Mouse (Mus musculus): ENCODE measurements around the gene Lrrc61. TPM values are rescaled to one million over a fixed set of nuclear protein-coding genes. Genes with fewer than 3 reads are reported as not detected.

Gene Lrrc61
- polyA plus RNA-seq, 1 experiment from 2014 or later = 7.8 TPM

DNA sequence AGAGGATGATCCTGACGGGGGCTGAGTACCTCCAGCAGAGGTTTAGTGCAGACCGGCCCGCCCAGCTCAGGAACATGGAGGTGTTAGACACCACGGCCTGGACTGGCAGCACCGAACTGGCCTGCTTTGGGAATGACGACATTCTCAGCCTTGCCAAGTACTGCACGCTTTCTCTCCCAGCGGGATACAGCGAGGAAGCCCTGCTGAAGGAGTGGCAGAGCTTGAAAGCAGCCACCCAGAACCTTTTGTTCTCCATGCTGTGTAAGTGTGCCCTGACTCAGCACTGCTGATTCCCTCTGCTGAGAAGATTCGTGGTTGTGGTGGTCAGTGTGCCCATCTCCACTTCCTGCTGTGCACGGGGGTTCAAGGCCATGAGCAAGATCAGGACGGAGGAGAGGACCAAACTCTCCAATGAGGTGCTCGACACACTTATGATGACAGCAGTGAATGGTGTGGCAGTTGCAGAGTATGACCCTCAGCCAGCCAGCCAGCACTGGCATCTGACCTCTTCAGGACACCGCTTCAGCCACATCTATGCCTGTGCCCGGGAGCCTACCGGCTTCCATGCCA is 24.6 kb upstream of the Lrrc61 start:
- TF ChIP-seq CTCF (IDR thresholded peaks at IDR 0.05; ENCODE audit: low read depth) = no peak
- Histone ChIP-seq H3K4me3 (ENCODE audit: low read depth, low read length) (no peak overlapping the region), H3K4me1 (ENCODE audit: insufficient read depth) (0 out of 2 replicates have a peak, but pooled peaks cover 3% of the 10 kb centered on the region), H3K27ac (ENCODE audit: low read depth) (no peak overlapping the region), H3K36me3 (ENCODE audit: insufficient read depth) (peaks cover 9% of the 10 kb centered on the region; the same call in 1 of the 2 replicates), H3K4me2 (no peak overlapping the region), H3K27me3 (ENCODE audit: insufficient read depth, low read length) (no peaks in the 10 kb centered on the region), H3K9ac (no peak overlapping the region), H3K9me3 (ENCODE audit: low read depth, low read length) (no peaks in the 10 kb centered on the region)
- WGBS = 79% methylated on average over 16 of the region's 16 CpGs
- ATAC-seq (ENCODE audit: insufficient read depth) = no peak
- no peak for DNase-seq

GRCm38 (mm10) chr6:48530862-48531261 is 23.7 kb upstream of the Lrrc61 start:
- no peak overlapping the region for H3K9ac ChIP-seq
- 0 out of 2 replicates have a peak, but pooled peaks cover 3% of the 10 kb centered on the region for H3K4me1 ChIP-seq (ENCODE audit: insufficient read depth)
- H3K4me2 ChIP-seq = no peak overlapping the region
- H3K9me3 ChIP-seq (ENCODE audit: low read depth, low read length) = no peaks in the 10 kb centered on the region
- peak; percentile 13; the same call in 1 of the 2 replicates for TF ChIP-seq CTCF (IDR thresholded peaks at IDR 0.05; ENCODE audit: low read depth)
- H3K36me3 ChIP-seq (ENCODE audit: insufficient read depth) = peaks cover 9% of the 10 kb centered on the region; the same call in 1 of the 2 replicates
- ATAC-seq (ENCODE audit: insufficient read depth) (peak; percentile 77), DNase-seq (peak; percentile 80)
- no peaks in the 10 kb centered on the region for H3K27me3 ChIP-seq (ENCODE audit: insufficient read depth, low read length)
- H3K4me3 ChIP-seq (ENCODE audit: low read depth, low read length) = no peak overlapping the region
- H3K27ac ChIP-seq (ENCODE audit: low read depth) = no peak overlapping the region
- WGBS = 28% methylated on average over 2 of the region's 2 CpGs

DNA sequence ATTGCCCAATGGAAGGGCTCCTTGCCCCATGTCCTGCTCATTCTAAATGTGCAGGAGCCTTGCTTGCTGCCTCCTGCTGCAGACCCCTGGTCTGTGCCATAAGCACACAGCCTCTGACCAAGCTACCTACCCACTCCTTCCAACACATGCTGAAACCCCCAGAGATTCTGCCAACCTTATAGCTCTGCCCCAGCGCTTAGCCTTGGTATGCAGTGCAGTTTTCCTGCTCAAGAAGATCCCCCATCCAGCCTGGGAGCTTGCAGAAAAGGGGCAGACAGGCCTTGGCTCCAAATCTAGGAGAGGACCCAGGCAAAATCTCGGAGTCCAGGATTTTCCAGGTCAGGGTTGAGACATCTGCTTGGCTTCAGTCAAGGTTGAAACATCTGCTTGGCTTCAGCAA is 21.1 kb upstream of the Lrrc61 start:
- H3K9me3 ChIP-seq (ENCODE audit: low read depth, low read length) = no peaks in the 10 kb centered on the region
- no peak overlapping the region for H3K9ac ChIP-seq
- 0 out of 2 replicates have a peak, but pooled peaks cover 5% of the 10 kb centered on the region for H3K36me3 ChIP-seq (ENCODE audit: insufficient read depth)
- 65% methylated on average over 2 of the region's 2 CpGs for WGBS
- DNase-seq (no peak), ATAC-seq (ENCODE audit: insufficient read depth) (no peak)
- no peak overlapping the region for H3K4me2 ChIP-seq
- TF ChIP-seq CTCF (IDR thresholded peaks at IDR 0.05; ENCODE audit: low read depth) = no peak
- H3K4me3 ChIP-seq (ENCODE audit: low read depth, low read length) = no peak overlapping the region
- no peaks in the 10 kb centered on the region for H3K27me3 ChIP-seq (ENCODE audit: insufficient read depth, low read length)
- H3K4me1 ChIP-seq (ENCODE audit: insufficient read depth) = peaks cover 3% of the 10 kb centered on the region; the same call in 1 of the 2 replicates
- H3K27ac ChIP-seq (ENCODE audit: low read depth) = no peak overlapping the region

GRCm38 (mm10) chr6:48534913-48535312 is 19.7 kb upstream of the Lrrc61 start:
- DNase-seq (no peak), ATAC-seq (ENCODE audit: insufficient read depth) (no peak)
- WGBS = 75% methylated on average over 8 of the region's 8 CpGs
- H3K4me1 ChIP-seq (ENCODE audit: insufficient read depth) = peaks cover 3% of the 10 kb centered on the region; the same call in 1 of the 2 replicates
- no peak overlapping the region for H3K27ac ChIP-seq (ENCODE audit: low read depth)
- H3K9ac ChIP-seq = no peak overlapping the region
- no peak overlapping the region for H3K4me3 ChIP-seq (ENCODE audit: low read depth, low read length)
- H3K36me3 ChIP-seq (ENCODE audit: insufficient read depth) = 0 out of 2 replicates have a peak, but pooled peaks cover 5% of the 10 kb centered on the region
- TF ChIP-seq CTCF (IDR thresholded peaks at IDR 0.05; ENCODE audit: low read depth) = no peak
- no peaks in the 10 kb centered on the region for H3K9me3 ChIP-seq (ENCODE audit: low read depth, low read length)
- H3K4me2 ChIP-seq = no peak overlapping the region
- H3K27me3 ChIP-seq (ENCODE audit: insufficient read depth, low read length) = no peaks in the 10 kb centered on the region

DNA sequence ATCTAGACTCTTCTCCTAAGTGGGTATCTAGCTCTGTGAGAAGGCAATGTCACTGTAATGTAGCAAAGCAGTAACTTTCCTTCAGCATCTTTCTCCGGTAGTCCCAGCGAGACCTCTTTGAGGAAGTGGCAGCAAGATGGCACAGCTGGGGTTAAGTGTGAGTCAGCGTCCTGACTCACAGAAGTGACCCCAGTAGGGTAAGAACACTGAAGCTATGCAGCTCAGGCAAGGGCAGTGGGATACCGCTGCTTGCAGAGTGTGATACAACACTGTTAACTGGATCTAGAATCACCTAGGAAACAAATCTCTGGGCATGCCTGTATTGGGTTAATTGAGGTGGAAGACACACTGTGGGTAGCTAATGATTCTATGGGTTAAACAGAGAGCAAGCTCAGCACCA is 18.5 kb upstream of the Lrrc61 start:
- Histone ChIP-seq H3K27me3 (ENCODE audit: insufficient read depth, low read length) (no peaks in the 10 kb centered on the region), H3K4me1 (ENCODE audit: insufficient read depth) (no peaks in the 10 kb centered on the region; the same call in 1 of the 2 replicates), H3K27ac (ENCODE audit: low read depth) (no peak overlapping the region), H3K4me3 (ENCODE audit: low read depth, low read length) (no peak overlapping the region), H3K9ac (no peak overlapping the region), H3K9me3 (ENCODE audit: low read depth, low read length) (no peaks in the 10 kb centered on the region), H3K36me3 (ENCODE audit: insufficient read depth) (0 out of 2 replicates have a peak, but pooled peaks cover 5% of the 10 kb centered on the region), H3K4me2 (no peak overlapping the region)
- WGBS = 55% methylated on average over 4 of the region's 4 CpGs
- no peak for ATAC-seq (ENCODE audit: insufficient read depth)
- no peak for DNase-seq
- no peak for TF ChIP-seq CTCF (IDR thresholded peaks at IDR 0.05; ENCODE audit: low read depth)

- TF ChIP-seq CTCF (IDR thresholded peaks at IDR 0.05; ENCODE audit: low read depth) = no peak
- 5% methylated on average over 38 of the region's 38 CpGs for WGBS
- ATAC-seq (ENCODE audit: insufficient read depth) = peak; percentile 72
- peak; percentile 89 for DNase-seq
- Histone ChIP-seq H3K27me3 (ENCODE audit: insufficient read depth, low read length) (no peaks in the 10 kb centered on the region), H3K27ac (ENCODE audit: low read depth) (no peak within 1 kb of the TSS), H3K4me2 (peak within 1 kb of the TSS; percentile 68), H3K36me3 (ENCODE audit: insufficient read depth) (no peaks in the 10 kb centered on the region), H3K9me3 (ENCODE audit: low read depth, low read length) (no peaks in the 10 kb centered on the region), H3K9ac (peak within 1 kb of the TSS; percentile 41), H3K4me3 (ENCODE audit: low read depth, low read length) (peak within 1 kb of the TSS; percentile 37), H3K4me1 (ENCODE audit: insufficient read depth) (peaks cover 7% of the 10 kb centered on the region)
Measured at GRCm38 (mm10) chr6:48537105-48537954, 17.3 kb upstream of the Lrrc61 start, which contains the start of gene Atp6v0e2. Gene Atp6v0e2, plus strand, starts transcription at chr6:48537615.
